Mouse (Mus musculus): ENCODE measurements around the gene Zc3h10.
"Not testable (repeated sequence)": the region's sequence is repeated elsewhere in the genome, so short reads cannot be mapped to it uniquely, and the experiment has no call there.

Zc3h10 gene

GRCm38 (mm10) chr10:128524111-128524731 is 23.4 kb downstream of the Zc3h10 start:
- DNase-seq = peak; percentile 50 to 52

DNA sequence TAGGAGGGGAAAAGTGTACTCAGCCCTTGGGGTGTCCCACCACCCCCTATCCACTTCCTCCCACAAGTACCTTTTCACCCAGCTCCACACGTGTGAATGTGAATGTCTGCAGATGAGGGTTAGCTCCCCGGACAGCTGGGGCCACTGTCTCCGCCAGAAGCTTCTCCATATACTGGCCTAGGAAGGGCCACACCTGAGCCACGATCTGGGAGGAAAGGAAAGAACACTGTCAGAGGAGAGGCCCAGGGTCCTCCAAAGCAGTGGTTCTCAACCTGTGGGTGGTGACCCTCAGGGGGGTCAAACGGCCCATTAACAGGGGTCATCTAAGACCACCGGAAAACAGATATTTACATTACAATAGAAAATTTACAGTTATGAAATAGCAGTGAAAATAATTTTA is 25.2 kb downstream of the Zc3h10 start:
- DNase-seq = no peak

DNA sequence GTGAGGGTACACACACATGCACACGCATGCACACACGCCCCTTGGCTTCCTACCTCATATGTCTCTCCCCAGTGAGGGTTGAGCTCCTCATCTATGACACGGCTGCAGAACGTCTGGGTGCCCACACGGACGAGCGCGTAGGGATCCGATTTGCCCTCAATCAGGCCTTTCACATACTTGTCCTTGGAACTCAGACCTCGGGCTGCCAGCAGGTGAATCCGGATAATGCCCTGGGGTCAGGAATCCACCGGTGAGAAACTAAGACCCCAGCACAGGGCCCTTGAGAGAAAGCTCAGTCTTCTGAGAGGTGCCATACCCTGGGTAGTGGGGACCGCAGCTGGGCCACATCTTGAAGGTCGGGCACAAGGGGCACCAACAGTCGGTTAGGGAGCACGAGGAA is 27.0 kb downstream of the Zc3h10 start:
- DNase-seq = no peak

DNA sequence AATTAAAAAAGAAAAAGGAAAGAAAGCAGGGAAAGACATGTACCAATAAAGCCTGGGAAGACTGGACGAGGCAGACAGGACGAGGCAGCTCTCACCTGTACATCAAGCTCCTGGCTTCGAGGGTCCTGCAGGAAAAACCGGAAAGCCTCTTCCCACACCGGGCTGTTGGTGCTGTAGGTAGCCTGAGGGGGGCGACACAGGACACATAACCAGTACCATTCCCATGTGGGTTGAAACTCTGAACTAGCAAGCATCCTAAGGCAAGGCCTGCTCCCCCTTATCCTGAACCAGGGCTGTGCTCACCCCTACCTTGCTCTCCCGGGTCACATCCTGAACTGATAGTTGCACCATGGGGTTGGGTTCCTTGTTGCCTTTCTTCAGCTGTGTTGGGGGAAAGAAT is 28.7 kb downstream of the Zc3h10 start:
- DNase-seq = peak; percentile 68 to 75

DNA sequence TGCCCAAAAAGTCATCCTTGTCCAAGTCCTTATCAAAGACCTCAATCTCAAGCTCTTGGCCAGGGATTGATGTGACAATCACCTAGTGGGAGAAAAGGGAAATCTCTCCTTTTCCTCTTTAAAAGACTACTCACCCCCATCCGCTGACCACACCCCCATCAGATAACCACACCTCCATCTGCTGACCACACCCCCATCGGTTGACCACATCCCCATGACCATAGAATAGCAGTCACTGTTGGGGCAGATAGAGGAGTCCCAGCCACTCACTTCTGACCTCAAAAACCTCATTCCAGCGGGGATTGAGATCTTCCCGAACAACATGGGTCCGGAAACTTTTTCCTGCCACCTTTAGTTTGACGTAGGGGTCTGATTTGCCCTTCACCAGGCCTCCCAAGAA is 30.9 kb downstream of the Zc3h10 start:
- peak in 1 of 2 experiments; percentile 29 for DNase-seq

GRCm38 (mm10) chr10:128516029-128516428 is 31.5 kb downstream of the Zc3h10 start:
- no peak for DNase-seq

- DNase-seq = no peak
Observed at GRCm38 (mm10) chr10:128515044-128515443, 32.5 kb downstream of the Zc3h10 start.

DNA sequence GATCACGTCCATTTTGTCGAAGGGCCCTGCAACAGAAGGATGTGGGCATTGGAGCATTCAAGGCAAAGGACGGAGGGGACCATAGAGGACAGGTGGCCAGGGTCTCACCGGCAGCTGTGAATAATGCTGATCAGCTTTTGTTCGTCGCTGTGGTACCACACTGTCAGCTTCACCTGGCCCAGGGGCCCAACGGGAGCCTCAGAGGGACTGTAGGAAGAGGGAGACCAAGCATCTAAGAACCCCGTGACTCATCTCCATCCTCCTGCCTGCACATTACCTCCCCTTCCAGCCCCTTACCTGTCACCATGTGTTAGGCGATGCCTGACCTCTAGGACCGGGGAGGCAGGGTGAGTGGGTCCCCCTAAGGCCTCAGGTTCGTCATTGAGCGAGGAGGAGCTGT is 35.8 kb downstream of the Zc3h10 start:
- no peak for DNase-seq

DNA sequence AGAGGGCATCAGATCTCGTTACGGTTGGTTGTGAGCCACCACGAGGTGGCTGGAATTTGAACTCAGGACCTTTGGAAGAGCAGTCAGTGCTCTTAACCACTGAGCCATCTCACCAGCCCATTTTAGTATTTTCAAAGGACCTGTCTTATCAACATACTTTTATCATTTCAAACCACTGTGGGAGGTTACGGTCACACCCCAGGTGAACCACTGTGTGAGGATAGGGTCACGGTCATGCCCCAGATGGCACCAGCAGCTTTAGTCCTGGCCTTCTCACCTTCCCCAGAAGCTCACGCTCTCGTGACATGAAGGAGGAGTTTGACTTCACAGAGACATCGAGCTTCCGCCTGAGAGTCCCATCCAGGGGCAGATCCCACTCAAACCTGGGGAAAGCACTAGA is 36.4 kb downstream of the Zc3h10 start:
- no peak for DNase-seq

DNA sequence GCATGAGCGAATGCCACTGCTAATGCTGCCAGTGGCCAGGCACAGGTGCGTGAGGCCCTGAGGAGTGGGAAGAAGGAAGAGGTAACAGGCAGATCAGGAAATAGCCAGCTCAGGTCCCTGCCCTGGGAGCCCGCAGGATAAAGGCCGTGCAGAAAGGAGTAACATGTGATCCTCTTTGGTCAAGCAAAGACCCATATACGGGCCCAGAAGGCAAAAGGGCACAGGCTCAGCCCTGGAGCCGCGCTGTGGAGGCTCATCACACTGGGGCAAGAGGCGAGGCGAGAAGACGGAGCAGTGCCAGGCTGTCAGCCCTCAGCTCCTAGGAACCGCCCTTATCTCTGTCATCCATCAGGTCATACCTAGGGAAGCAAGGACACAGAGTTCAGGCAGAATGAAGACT is 37.3 kb downstream of the Zc3h10 start:
- DNase-seq = no peak

GRCm38 (mm10) chr10:128509831-128510230 is 37.7 kb downstream of the Zc3h10 start:
- no peak for DNase-seq

- DNase-seq = no peak
Observed at GRCm38 (mm10) chr10:128509203-128509602, 38.4 kb downstream of the Zc3h10 start.

DNA sequence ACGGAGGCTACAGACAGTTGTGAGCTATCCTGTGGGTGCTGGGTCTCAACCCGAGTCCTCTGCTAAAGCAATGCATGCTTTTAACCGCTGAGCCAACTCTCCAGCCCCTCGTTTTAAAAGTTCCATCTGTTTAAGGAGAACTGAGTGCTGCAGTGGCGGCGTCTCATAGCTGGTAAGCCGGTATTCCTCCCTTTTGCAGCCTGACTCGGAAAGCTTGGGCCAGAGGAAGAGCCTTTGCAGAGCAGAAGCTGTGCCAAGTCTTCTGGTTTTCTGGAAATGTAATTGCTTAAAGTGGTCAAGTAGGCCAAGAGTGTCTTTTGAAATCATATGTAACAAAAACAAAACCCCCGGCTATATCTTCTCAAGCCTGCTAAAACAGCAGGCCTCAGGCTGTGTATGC is 39.3 kb downstream of the Zc3h10 start:
- DNase-seq = no peak

- DNase-seq = no peak
Observed at GRCm38 (mm10) chr10:128505974-128506373, 41.6 kb downstream of the Zc3h10 start.

- DNase-seq = not testable (repeated sequence)
Observed at GRCm38 (mm10) chr10:128505371-128505667, 42.3 kb downstream of the Zc3h10 start.

DNA sequence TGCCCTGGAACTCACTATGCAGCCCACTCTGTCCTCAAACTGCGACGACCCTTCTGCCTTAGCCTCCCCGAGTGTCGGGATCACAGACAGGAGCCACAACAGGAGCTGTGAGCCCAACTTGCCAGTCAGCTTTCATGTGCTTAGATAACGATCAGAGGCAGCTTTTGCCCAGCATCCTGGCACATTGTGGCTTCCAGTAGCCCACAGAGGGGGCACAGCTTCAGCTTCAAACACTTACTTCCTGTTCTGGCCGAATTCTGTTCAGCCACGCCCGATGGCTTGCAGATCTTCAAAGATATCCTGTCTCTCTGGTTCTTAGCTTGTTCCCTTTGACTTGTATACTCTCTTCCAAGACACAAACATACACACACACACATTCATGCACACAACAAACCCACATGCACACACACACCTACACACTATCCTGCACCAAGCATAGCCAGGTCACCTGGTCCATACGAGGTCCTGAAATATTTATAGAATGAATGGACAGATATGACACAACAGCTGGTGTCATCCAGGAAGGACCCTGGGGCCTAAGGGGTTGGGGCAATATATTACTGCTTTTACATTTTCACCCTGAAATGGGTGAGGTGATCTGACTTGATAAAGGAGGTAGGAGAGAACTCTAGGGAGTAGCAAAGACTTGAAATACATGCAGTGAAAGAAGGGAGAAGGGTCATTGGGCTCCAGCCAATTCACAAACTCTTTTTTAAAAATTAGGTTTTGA is 42.8 kb downstream of the Zc3h10 start:
- no peak for DNase-seq

- no peak for DNase-seq
Observed at GRCm38 (mm10) chr10:128504012-128504411, 43.6 kb downstream of the Zc3h10 start.

GRCm38 (mm10) chr10:128503532-128503931 is 44.0 kb downstream of the Zc3h10 start:
- DNase-seq = no peak

DNA sequence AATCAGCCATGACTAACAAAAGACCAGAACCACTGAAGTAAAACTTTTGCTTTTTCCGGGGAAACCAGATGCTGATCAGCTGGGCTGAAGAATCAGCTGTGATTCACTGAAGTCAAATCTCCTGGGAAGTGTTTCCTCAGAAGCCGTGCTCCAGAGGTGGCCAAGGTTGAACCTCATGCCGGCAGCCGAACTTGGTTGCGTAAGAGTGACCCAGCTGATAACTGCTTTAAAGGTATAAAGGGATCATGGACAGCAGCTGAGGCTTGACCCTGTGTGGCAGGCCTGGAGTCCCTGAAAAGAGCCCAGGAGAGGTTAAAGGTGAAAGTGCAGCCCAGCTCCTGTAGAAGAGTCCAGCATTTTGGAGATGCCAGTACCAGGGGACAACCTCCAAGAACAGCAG is 45.2 kb downstream of the Zc3h10 start:
- no peak for DNase-seq

GRCm38 (mm10) chr10:128499116-128499671 is 48.4 kb downstream of the Zc3h10 start:
- peak; percentile 70 to 79 for DNase-seq

DNA sequence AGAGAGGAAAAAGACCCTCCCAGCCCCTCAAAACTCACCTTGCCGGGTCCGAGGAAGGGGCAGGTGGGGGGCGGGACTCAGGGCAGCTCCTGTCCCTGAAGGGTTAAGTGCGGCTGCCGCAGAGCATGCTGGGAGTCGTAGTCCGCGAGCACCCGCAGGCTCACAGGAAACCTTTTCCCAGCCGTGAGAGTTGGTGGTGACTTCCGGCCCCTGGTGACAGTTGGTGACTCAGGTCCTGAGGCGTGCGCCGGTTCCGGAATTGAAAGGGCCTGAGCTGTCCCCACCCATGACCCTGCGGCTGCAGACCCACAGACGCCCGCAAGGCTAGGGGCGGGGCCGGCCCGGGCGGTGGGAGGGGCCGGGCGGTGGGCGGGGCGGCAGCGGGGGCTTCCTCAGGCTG is 49.0 kb downstream of the Zc3h10 start, which contains the start of gene Myl6b:
Myl6b (minus strand) TSS at position 96 of the 400 bp plus-strand sequence.
- peak; percentile 96 to 98 for DNase-seq

DNA sequence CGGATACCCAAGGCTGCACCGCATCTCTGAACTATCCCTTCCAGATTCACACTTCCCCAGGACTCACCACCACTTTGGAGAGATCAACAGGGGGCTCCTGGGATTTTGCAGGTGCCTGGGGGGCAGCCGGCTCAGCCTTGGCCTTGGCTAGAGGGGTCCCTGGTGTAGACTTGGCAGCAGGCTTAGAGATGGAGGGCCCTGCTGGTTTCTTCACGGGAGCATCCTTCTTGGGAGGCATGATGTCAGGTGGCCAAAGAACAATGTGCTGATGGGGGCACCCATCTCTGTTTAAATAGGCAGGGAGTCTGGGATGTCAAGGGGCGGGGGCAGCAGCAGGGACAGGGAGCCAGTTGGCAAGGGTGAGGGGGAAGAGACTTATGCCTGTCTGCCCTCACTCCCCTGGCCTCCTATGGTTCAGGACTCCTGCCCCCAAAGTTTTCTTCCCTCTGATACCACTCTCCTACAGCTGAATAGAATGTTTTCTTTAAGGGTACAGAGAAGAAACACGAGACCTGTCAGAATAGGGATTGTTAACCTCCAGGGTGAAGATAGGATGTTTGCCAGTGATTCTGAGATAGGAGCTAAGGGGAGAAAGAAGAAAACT is 50.3 kb downstream of the Zc3h10 start:
- DNase-seq = peak in 1 of 2 experiments; percentile 20

DNA sequence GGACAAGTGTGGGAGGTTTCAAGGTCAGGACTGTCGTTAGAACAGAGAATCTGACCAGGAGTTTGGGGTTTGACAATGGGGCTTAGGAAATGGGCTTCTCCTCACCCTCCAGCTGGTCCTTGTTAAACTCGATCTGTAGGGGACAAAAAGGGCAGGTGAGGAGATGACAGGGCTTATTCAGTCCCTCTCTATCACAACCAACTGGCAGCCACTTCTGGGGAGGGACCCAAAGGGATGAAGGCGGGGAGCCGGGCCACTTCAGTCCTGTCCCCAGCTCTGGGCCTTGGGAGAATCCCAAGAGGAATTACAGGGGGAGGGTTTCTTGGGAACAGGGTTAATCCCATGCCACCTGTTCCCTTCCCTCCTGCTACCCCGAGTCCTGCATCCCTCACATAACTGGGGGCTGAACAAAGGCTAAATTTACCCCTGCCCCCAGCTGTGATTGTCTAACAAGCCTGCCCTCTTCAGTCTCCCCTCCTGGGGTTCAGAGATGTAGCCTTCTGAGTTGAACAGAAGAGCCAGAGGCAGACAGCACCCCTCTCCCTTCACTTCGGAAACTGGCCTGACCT is 51.0 kb downstream of the Zc3h10 start:
- DNase-seq = peak in 1 of 2 experiments; percentile 13

DNA sequence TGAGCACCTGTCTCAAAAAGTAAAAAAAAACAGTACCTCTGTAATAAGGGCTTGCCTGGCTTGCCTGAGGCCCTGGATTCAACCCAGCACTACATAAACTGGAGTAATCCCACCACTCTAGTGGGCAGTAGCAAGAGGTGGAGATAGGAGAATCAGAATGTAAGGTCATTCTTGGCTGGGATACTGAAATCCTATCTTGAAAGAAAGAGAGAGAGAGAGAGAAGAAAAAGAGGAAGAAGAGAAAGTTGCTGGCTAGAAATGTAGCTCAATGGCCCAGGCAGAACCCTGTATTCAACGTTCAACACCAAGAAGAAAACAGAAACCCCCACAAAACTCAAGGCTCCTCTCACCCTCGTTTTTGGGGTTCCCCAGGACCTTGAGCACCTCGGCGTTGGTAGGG is 51.7 kb downstream of the Zc3h10 start:
- DNase-seq = no peak

Data from cerebellum, postnatal 10 days (tissue).